Mouse (Mus musculus) CH12.LX (cell line): ENCODE data around the gene Syn3. TPM values are rescaled to one million over a fixed set of nuclear protein-coding genes. Genes with fewer than 3 reads are reported as not detected.

Experiments
- DNase-seq: peaks from one replicate; pipeline ENCODE4 v3.0.0-alpha.2; 2013; ENCODE audit errors: extremely low read depth
- H3K27ac ChIP-seq: 2 replicates; pipeline ENCODE4 v1.5.1; 2012; ENCODE audit warnings: low read depth, mild to moderate bottlenecking, control low read depth, moderate library complexity; ENCODE audit not compliant: insufficient read depth
- H3K27me3 ChIP-seq: replicated peaks from 2 replicates; pipeline ENCODE3; 2012; ENCODE audit warnings: inconsistent platforms
- H3K36me3 ChIP-seq, 2 experiments: replicated peaks in 1 of 2; 2 replicates each; pipeline versions ENCODE3 to v1.6.1; 2012; ENCODE audit warnings: inconsistent platforms in 1 of 2, low read length in 1 of 2, mild to moderate bottlenecking in 1 of 2, mixed read lengths in 1 of 2, moderate library complexity in 1 of 2; ENCODE audit not compliant: control insufficient read depth in 1 of 2, insufficient read depth in 1 of 2
- H3K4me1 ChIP-seq, 2 experiments: 2 replicates each; pipeline ENCODE4 v1.6.1; 2012; ENCODE audit warnings: inconsistent platforms in 1 of 2, moderate library complexity in 1 of 2; ENCODE audit not compliant: insufficient read depth in 2 of 2, control insufficient read depth in 1 of 2
- H3K4me2 ChIP-seq: 2 replicates; pipeline ENCODE4 v1.6.1; 2012; ENCODE audit warnings: low read depth, mild to moderate bottlenecking, control low read depth; ENCODE audit not compliant: poor library complexity, insufficient read depth, severe bottlenecking
- H3K4me3 ChIP-seq, 3 experiments: fragments of 150-350 bp in 1 of 3; sonication (generic) in 1 of 3; replicated peaks in 1 of 3; 2 replicates each; pipeline versions ENCODE3 to v1.5.1; 2011 to 2012; ENCODE audit warnings: low read depth in 2 of 3, low read length in 2 of 3, mild to moderate bottlenecking in 2 of 3, moderate library complexity in 2 of 3, control low read depth in 1 of 3, improper control_type of control experiment in 1 of 3, inconsistent platforms in 1 of 3, mixed read lengths in 1 of 3; ENCODE audit not compliant: poor library complexity in 1 of 3
- H3K79me2 ChIP-seq: replicated peaks from 2 replicates; pipeline ENCODE4 v1.6.1; 2012; ENCODE audit warnings: mild to moderate bottlenecking, moderate library complexity; ENCODE audit not compliant: control insufficient read depth, poor library complexity, insufficient read depth, severe bottlenecking; ENCODE audit errors: extremely low read depth
- H3K9ac ChIP-seq: 2 replicates; pipeline ENCODE4 v1.6.1; 2012; ENCODE audit warnings: low read depth, mild to moderate bottlenecking, control low read depth, moderate library complexity; ENCODE audit not compliant: insufficient read depth
- H3K9me3 ChIP-seq: replicated peaks from 2 replicates; pipeline ENCODE3; 2012; ENCODE audit warnings: low read length, inconsistent platforms, mixed read lengths
- ELF1 ChIP-seq: IDR thresholded peaks from 2 replicates; pipeline ENCODE4 v1.6.1; 2014; ENCODE audit warnings: low read depth, mild to moderate bottlenecking, inconsistent platforms, low read length, improper control_type of control experiment
- EP300 ChIP-seq: IDR thresholded peaks from 2 replicates; pipeline ENCODE4 v1.6.1; 2011; ENCODE audit warnings: low read length, improper control_type of control experiment
- GABPA ChIP-seq: IDR thresholded peaks from 2 replicates; pipeline ENCODE4 v1.6.1; 2012; ENCODE audit warnings: low read depth, low read length, improper control_type of control experiment, inconsistent platforms; ENCODE audit not compliant: insufficient replicate concordance
- IRF4 ChIP-seq: IDR thresholded peaks from 2 replicates; pipeline ENCODE4 v1.6.1; 2014; ENCODE audit warnings: low read depth, mild to moderate bottlenecking, inconsistent platforms, low read length, improper control_type of control experiment
- JUN ChIP-seq: IDR thresholded peaks from 2 replicates; pipeline ENCODE4 v1.6.1; 2011; ENCODE audit warnings: low read depth, mild to moderate bottlenecking, low read length, improper control_type of control experiment, moderate library complexity; ENCODE audit not compliant: insufficient read depth
- KAT2A ChIP-seq: IDR thresholded peaks from 2 replicates; pipeline ENCODE4 v1.6.1; 2012; ENCODE audit warnings: low read length, improper control_type of control experiment, inconsistent platforms; ENCODE audit not compliant: insufficient replicate concordance
- MAFK ChIP-seq: IDR thresholded peaks from 2 replicates; pipeline ENCODE4 v1.6.1; 2011; ENCODE audit warnings: low read length, improper control_type of control experiment; ENCODE audit not compliant: insufficient replicate concordance
- MAZ ChIP-seq: IDR thresholded peaks from 2 replicates; pipeline ENCODE4 v1.6.1; 2012; ENCODE audit warnings: low read depth, mild to moderate bottlenecking, inconsistent platforms, low read length, improper control_type of control experiment, moderate library complexity
- MEF2A ChIP-seq: IDR thresholded peaks from 2 replicates; pipeline ENCODE4 v1.6.1; 2014; ENCODE audit warnings: low read depth, mild to moderate bottlenecking, inconsistent platforms, low read length, improper control_type of control experiment, borderline replicate concordance
- MXI1 ChIP-seq: IDR thresholded peaks from 2 replicates; pipeline ENCODE4 v1.6.1; 2011; ENCODE audit warnings: mild to moderate bottlenecking, low read depth, low read length, improper control_type of control experiment
- MYC ChIP-seq: IDR thresholded peaks from 2 replicates; pipeline ENCODE4 v1.6.1; 2011; ENCODE audit warnings: low read depth, mild to moderate bottlenecking, improper control_type of control experiment, low read length
- NRF1 ChIP-seq: IDR thresholded peaks from 2 replicates; pipeline ENCODE4 v1.6.1; 2014; ENCODE audit warnings: low read depth, mild to moderate bottlenecking, inconsistent platforms, low read length, improper control_type of control experiment, moderate library complexity
- PAX5 ChIP-seq: IDR thresholded peaks from 2 replicates; pipeline ENCODE4 v1.6.1; 2012; ENCODE audit warnings: low read length, inconsistent platforms, mixed read lengths
- POLR2A ChIP-seq: IDR thresholded peaks from 2 replicates; pipeline ENCODE4 v1.6.1; 2011; ENCODE audit warnings: low read depth, mild to moderate bottlenecking, improper control_type of control experiment, low read length
- POLR2AphosphoS2 ChIP-seq: IDR thresholded peaks from 2 replicates; pipeline ENCODE4 v1.6.1; 2011; ENCODE audit warnings: low read depth, low read length, improper control_type of control experiment
- RAD21 ChIP-seq: IDR thresholded peaks from 2 replicates; pipeline ENCODE4 v1.6.1; 2011; ENCODE audit warnings: low read depth, mild to moderate bottlenecking, low read length, improper control_type of control experiment, moderate library complexity
- SMC3 ChIP-seq: IDR thresholded peaks from 2 replicates; pipeline ENCODE4 v1.6.1; 2011; ENCODE audit warnings: low read depth, low read length, improper control_type of control experiment
- TBP ChIP-seq: conservative IDR thresholded peaks from 2 replicates; pipeline ENCODE4 v1.6.1; 2011; ENCODE audit warnings: low read depth, low read length, improper control_type of control experiment
- UBTF ChIP-seq: IDR thresholded peaks from 2 replicates; pipeline ENCODE4 v1.6.1; 2012; ENCODE audit warnings: low read depth, mild to moderate bottlenecking, inconsistent platforms, low read length, improper control_type of control experiment, moderate library complexity
- ZC3H11A ChIP-seq: IDR thresholded peaks from 2 replicates; pipeline ENCODE4 v1.6.1; 2012; ENCODE audit warnings: low read depth, mild to moderate bottlenecking, inconsistent platforms, low read length, improper control_type of control experiment
- ZKSCAN1 ChIP-seq: IDR thresholded peaks from 2 replicates; pipeline ENCODE4 v1.6.1; 2012; ENCODE audit warnings: low read depth, inconsistent platforms, low read length, improper control_type of control experiment, borderline replicate concordance
- ZMIZ1 ChIP-seq: IDR thresholded peaks from 2 replicates; pipeline ENCODE4 v1.6.1; 2012; ENCODE audit warnings: low read depth, mild to moderate bottlenecking, inconsistent platforms, low read length, improper control_type of control experiment
- ZNF384 ChIP-seq: IDR thresholded peaks from 2 replicates; pipeline ENCODE4 v1.6.1; 2012; ENCODE audit warnings: low read depth, low read length, improper control_type of control experiment, inconsistent platforms
- dilution Hi-C: fragments of 300-500 bp; cut with MboI; formaldehyde crosslinking; loops from 2 replicates; pipeline ENCODE4 v1.14.3; 2020; ENCODE audit warnings: low sequenced_read_pairs; ENCODE audit not compliant: extremely low pct_unique_long_range_greater_than_20kb, extremely low pct_ligation_motif_present
- in situ Hi-C: fragments of 300-500 bp; cut with MboI; formaldehyde crosslinking; loops from 3 replicates; pipeline ENCODE4 v1.14.3; 2019; ENCODE audit warnings: low sequenced_read_pairs, low pct_ligation_motif_present, low pct_unique_long_range_greater_than_20kb, mixed read lengths
- polyA plus RNA-seq: library from polyadenylated mRNA; unstranded; fragments of >175 nt; gene quantifications from 2 replicates; pipeline ENCODE4 v1.2.1, GENCODE M21; 2012; ENCODE audit warnings: low read depth; ENCODE audit not compliant: insufficient read length
- total RNA-seq, 2 experiments: library from RNA; depleted of rRNA; stranded (reverse); fragments of 300-350 nt in 1 of 2; fragments of >200 nt in 1 of 2; gene quantifications; 2 replicates each; pipeline ENCODE4 v1.2.3; 2012 to 2014

The Syn3 gene
- total and polyA plus RNA-seq, 3 experiments: 2.8 to 8.9 (median 5.6) TPM

- no peaks in the 10 kb centered on the region for H3K4me1 ChIP-seq
These were observed 400.3 kb downstream of the Syn3 start for GRCm38 (mm10) chr10:86098363-86098762.

GRCm38 (mm10) chr10:86093109-86094035 is 405.3 kb downstream of the Syn3 start:
- in situ Hi-C loops (no loop called here), dilution Hi-C loops (no loop called here)
- Histone ChIP-seq H3K4me1 (no peaks in the 10 kb centered on the region), H3K4me3 (no peak overlapping the region), H3K9me3 (no peaks in the 10 kb centered on the region), H3K27ac (no peak overlapping the region), H3K36me3 (no peaks in the 10 kb centered on the region), H3K27me3 (no peaks in the 10 kb centered on the region), H3K79me2 (no peaks in the 10 kb centered on the region), H3K4me2 (no peak overlapping the region), H3K9ac (no peak overlapping the region)
- no peak for TF ChIP-seq MXI1
- no peak for TF ChIP-seq UBTF
- no peak for TF ChIP-seq ZC3H11A
- TF ChIP-seq KAT2A: no peak
- TF ChIP-seq ZMIZ1: no peak
- TF ChIP-seq MAFK: no peak
- TF ChIP-seq GABPA: no peak
- no peak for TF ChIP-seq EP300
- no peak for TF ChIP-seq MYC
- no peak for TF ChIP-seq RAD21
- no peak for TF ChIP-seq MEF2A
- TF ChIP-seq TBP: no peak
- TF ChIP-seq ELF1: no peak
- TF ChIP-seq ZKSCAN1: no peak
- TF ChIP-seq PAX5: no peak
- no peak for TF ChIP-seq JUN
- TF ChIP-seq SMC3: no peak
- TF ChIP-seq NRF1: no peak
- no peak for TF ChIP-seq ZNF384
- TF ChIP-seq IRF4: no peak
- no peak for DNase-seq

More at GRCm38 (mm10) chr10:86098363-86098762, 400.3 kb downstream of the Syn3 start:
- Histone ChIP-seq H3K27me3 (no peaks in the 10 kb centered on the region), H3K9ac (no peak overlapping the region), H3K4me3 (no peak overlapping the region), H3K4me2 (no peak overlapping the region), H3K27ac (no peak overlapping the region), H3K79me2 (no peaks in the 10 kb centered on the region), H3K9me3 (peaks cover 6% of the 10 kb centered on the region), H3K36me3 (no peaks in the 10 kb centered on the region)
- TF ChIP-seq MAZ (no peak), SMC3 (no peak), EP300 (no peak), UBTF (no peak), MYC (no peak), NRF1 (no peak), TBP (no peak), ZNF384 (no peak), RAD21 (no peak), POLR2AphosphoS2 (no peak), POLR2A (no peak), ZMIZ1 (no peak)
- in situ Hi-C loops: no loop called here
- dilution Hi-C loops: no loop called here
- no peak for DNase-seq
